Mouse (Mus musculus): ENCODE data around the gene Hdac2. TPM values are rescaled to one million over a fixed set of nuclear protein-coding genes. Genes with fewer than 3 reads are reported as not detected.

Hdac2 gene
- total RNA-seq, 2 experiments from 2014 or later: 46.7 to 52.2 TPM

Other genes with a start within 250 kb of the Hdac2 start
- 10 to 100 TPM; 31.1 to 31.3 TPM for gene Marcks, start 164.4 kb downstream of the Hdac2 start, total RNA-seq (2021)